Mouse (Mus musculus) heart, embryonic 16.5 days (tissue): Measurements from ENCODE around the gene Aqp1. TPM values are rescaled to one million over a fixed set of nuclear protein-coding genes. Genes with fewer than 3 reads are reported as not detected.

Experiments used
- ATAC-seq: fragments of 200-750 bp; cut with Nextera tagmentation; replicated peaks from 2 replicates; pipeline ENCODE4 v1.8.0; 2017; ENCODE audit warnings: moderate number of reproducible peaks; ENCODE audit not compliant: insufficient read depth, low FRiP score; ENCODE audit errors: extremely low read depth
- H3K27ac ChIP-seq: fragments of 300-500 bp; sonication (generic); 2 replicates; pipeline ENCODE4 v1.5.1; 2014; ENCODE audit warnings: mild to moderate bottlenecking, low read length, control low read depth, moderate library complexity
- H3K27me3 ChIP-seq: fragments of 300-500 bp; sonication (generic); 2 replicates; pipeline ENCODE4 v1.6.1; 2014; ENCODE audit warnings: low read length, mixed read lengths; ENCODE audit not compliant: control insufficient read depth, insufficient read depth
- H3K36me3 ChIP-seq: fragments of 300-500 bp; sonication (generic); 2 replicates; pipeline ENCODE4 v1.6.1; 2014; ENCODE audit not compliant: control insufficient read depth, insufficient read depth
- H3K4me1 ChIP-seq: fragments of 300-500 bp; sonication (generic); 2 replicates; pipeline ENCODE4 v1.6.1; 2014; ENCODE audit warnings: low read length, mixed read lengths; ENCODE audit not compliant: control insufficient read depth, insufficient read depth
- H3K4me2 ChIP-seq: fragments of 300-500 bp; sonication (generic); 2 replicates; pipeline ENCODE4 v1.6.1; 2014; ENCODE audit warnings: low read depth, mild to moderate bottlenecking, control low read depth, low read length
- H3K4me3 ChIP-seq: fragments of 300-500 bp; sonication (generic); 2 replicates; pipeline ENCODE4 v1.5.1; 2014; ENCODE audit warnings: mild to moderate bottlenecking, control low read depth, low read length
- H3K9ac ChIP-seq: fragments of 300-500 bp; sonication (generic); 2 replicates; pipeline ENCODE4 v1.6.1; 2014; ENCODE audit warnings: low read length, control low read depth
- H3K9me3 ChIP-seq: fragments of 300-500 bp; sonication (generic); replicated peaks from 2 replicates; pipeline ENCODE4 v1.6.1; 2016; ENCODE audit warnings: low read length; ENCODE audit not compliant: control insufficient read depth
- WGBS: fragments of 180-500 bp; shearing (Covaris S2); extraction: QIAGEN DNeasy Blood & Tissue Kit; methylation state at CpG from one replicate; pipeline ENCODE4 v1.1.7; 2014; 5-methylcytosine and 5-hydroxymethylcytosine counted together
- polyA plus RNA-seq: library from polyadenylated mRNA; unstranded; fragments of >200 nt; fragmentation: Nextera tagmentation; extraction: Ambion mirVana; gene quantifications from 2 replicates; pipeline ENCODE4 v1.2.1, GENCODE M21; 2015

The Aqp1 gene
- 59.2 and 62.7 TPM in 2 replicates for polyA plus RNA-seq

DNA sequence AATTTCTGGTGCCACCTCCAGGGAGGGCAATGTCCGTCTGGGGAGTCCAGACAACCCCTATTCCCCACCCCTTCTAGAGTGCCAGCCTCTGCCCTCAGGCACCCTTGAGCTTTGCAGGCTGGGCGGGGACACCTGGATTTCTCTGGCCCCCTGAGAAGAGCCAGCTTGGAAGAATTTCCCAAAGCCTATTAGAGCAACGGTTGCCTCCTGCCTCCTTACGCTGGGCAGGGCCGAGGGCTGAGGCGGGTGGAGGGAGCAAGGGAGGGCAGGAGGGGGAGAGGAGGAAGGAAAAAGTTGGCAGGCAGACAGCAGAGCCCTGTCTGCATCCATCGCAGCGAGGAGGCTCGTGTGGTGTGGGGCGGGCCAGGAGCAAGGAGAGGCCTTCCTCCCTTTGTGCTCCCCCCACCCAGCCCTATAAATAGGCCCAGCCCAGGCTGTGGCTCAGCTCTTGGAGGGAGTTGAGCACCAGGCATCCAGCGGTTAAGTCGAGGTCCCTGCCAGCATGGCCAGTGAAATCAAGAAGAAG, at the start of gene Aqp1:
Aqp1 (plus strand) TSS at position 444 of the 526 bp plus-strand sequence.
- Histone ChIP-seq H3K27ac (peak within 1 kb of the TSS; percentile 26), H3K9ac (peak within 1 kb of the TSS; percentile 55), H3K4me2 (peak within 1 kb of the TSS; percentile 47), H3K4me3 (peak within 1 kb of the TSS; percentile 37), H3K9me3 (no peaks in the 10 kb centered on the region), H3K4me1 (peaks cover 28% of the 10 kb centered on the region), H3K27me3 (no peaks in the 10 kb centered on the region), H3K36me3 (no peaks in the 10 kb centered on the region)
- peak; percentile 93 for ATAC-seq
- 8% methylated on average over 12 of the region's 12 CpGs for WGBS

GRCm38 (mm10) chr6:55288007-55288602, 48.1 kb upstream of the Aqp1 start:
- H3K9me3 ChIP-seq = no peaks in the 10 kb centered on the region; the same call in 1 of the 2 replicates
- no peak overlapping the region for H3K4me3 ChIP-seq
- no peaks in the 10 kb centered on the region for H3K36me3 ChIP-seq
- H3K9ac ChIP-seq = no peak overlapping the region
- H3K4me2 ChIP-seq = no peak overlapping the region
- ATAC-seq = no peak
- H3K4me1 ChIP-seq = no peaks in the 10 kb centered on the region
- H3K27ac ChIP-seq = no peak overlapping the region
- no peaks in the 10 kb centered on the region for H3K27me3 ChIP-seq
- 80% methylated on average over 5 of the region's 5 CpGs for WGBS

- no peak overlapping the region for H3K4me2 ChIP-seq
- H3K4me3 ChIP-seq = no peak overlapping the region
- no peak overlapping the region for H3K9ac ChIP-seq
- no peaks in the 10 kb centered on the region for H3K4me1 ChIP-seq
- WGBS = 55% methylated on average over 19 of the region's 19 CpGs
- H3K27ac ChIP-seq = peak overlapping the region; percentile 25; the same call in 1 of the 2 replicates
- H3K9me3 ChIP-seq = no peaks in the 10 kb centered on the region
- peak; percentile 81 for ATAC-seq
- H3K36me3 ChIP-seq = 0 out of 2 replicates have a peak, but pooled peaks cover 2% of the 10 kb centered on the region
- H3K27me3 ChIP-seq = no peaks in the 10 kb centered on the region
Observed at GRCm38 (mm10) chr6:55294549-55295131, 41.6 kb upstream of the Aqp1 start.

DNA sequence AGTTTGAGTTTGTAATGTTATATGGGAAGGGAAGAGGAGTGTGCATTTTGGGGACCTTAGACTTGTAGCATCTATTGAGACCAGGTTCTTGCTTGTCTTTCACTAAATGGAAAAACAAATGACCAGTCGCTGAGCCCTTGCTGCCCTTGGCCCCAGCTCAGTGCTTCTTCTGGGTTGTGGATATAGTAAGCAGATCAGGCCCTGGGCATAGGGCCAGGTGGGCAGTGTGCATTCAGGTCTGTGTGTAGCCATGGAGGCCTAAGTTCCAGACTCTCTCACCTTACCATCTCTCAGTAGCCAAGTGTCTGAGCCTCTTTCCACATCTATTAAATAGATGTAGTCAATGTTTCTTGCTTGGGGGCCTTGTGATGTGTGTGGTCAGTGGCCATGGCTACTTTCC, 40.9 kb upstream of the Aqp1 start:
- H3K4me2 ChIP-seq = no peak overlapping the region
- ATAC-seq = no peak
- H3K36me3 ChIP-seq = 0 out of 2 replicates have a peak, but pooled peaks cover 2% of the 10 kb centered on the region
- H3K27me3 ChIP-seq = no peaks in the 10 kb centered on the region
- no peak overlapping the region for H3K27ac ChIP-seq
- H3K9ac ChIP-seq = no peak overlapping the region
- H3K4me3 ChIP-seq = no peak overlapping the region
- 59% methylated on average over 1 of the region's 1 CpGs for WGBS
- no peaks in the 10 kb centered on the region for H3K4me1 ChIP-seq
- no peaks in the 10 kb centered on the region for H3K9me3 ChIP-seq

GRCm38 (mm10) chr6:55299482-55299881, 36.8 kb upstream of the Aqp1 start:
- Histone ChIP-seq H3K36me3 (peaks cover 5% of the 10 kb centered on the region; the same call in 1 of the 2 replicates), H3K27ac (no peak overlapping the region), H3K27me3 (no peaks in the 10 kb centered on the region), H3K9me3 (no peaks in the 10 kb centered on the region), H3K4me3 (no peak overlapping the region), H3K9ac (no peak overlapping the region), H3K4me1 (no peaks in the 10 kb centered on the region), H3K4me2 (no peak overlapping the region)
- WGBS = 77% methylated on average over 8 of the region's 8 CpGs
- ATAC-seq = no peak

DNA sequence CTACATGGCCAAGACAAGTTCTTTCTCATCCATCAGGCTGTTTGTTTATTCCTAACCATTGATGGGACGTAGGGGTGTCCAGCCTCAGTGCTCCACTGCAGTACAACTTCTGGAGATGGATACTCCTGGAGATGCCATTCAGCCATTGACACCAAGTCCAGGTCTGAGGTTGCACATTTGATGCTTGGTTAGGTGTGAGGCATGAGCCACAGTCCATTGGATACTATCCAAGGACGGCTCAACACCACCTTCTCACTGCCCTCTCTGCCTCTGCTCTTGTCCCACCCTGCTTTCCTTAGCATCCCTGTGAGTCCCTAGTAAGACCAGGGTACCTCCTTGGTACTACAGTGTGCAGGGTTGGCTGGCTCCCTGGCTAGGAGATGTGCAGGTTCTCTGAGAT, 36.3 kb upstream of the Aqp1 start:
- ATAC-seq = no peak
- Histone ChIP-seq H3K27ac (no peak overlapping the region), H3K36me3 (peaks cover 5% of the 10 kb centered on the region; the same call in 1 of the 2 replicates), H3K4me2 (no peak overlapping the region), H3K9me3 (no peaks in the 10 kb centered on the region), H3K4me1 (no peaks in the 10 kb centered on the region), H3K27me3 (no peaks in the 10 kb centered on the region), H3K9ac (no peak overlapping the region), H3K4me3 (no peak overlapping the region)
- WGBS = 83% methylated on average over 2 of the region's 2 CpGs

- Histone ChIP-seq H3K36me3 (peaks cover 5% of the 10 kb centered on the region; the same call in 1 of the 2 replicates), H3K4me1 (no peaks in the 10 kb centered on the region), H3K27me3 (no peaks in the 10 kb centered on the region), H3K27ac (no peak overlapping the region), H3K9ac (no peak overlapping the region), H3K4me2 (no peak overlapping the region), H3K9me3 (no peaks in the 10 kb centered on the region), H3K4me3 (no peak overlapping the region)
- 76% methylated on average over 11 of the region's 11 CpGs for WGBS
- ATAC-seq = no peak
Observed at GRCm38 (mm10) chr6:55300704-55301103, 35.5 kb upstream of the Aqp1 start.

DNA sequence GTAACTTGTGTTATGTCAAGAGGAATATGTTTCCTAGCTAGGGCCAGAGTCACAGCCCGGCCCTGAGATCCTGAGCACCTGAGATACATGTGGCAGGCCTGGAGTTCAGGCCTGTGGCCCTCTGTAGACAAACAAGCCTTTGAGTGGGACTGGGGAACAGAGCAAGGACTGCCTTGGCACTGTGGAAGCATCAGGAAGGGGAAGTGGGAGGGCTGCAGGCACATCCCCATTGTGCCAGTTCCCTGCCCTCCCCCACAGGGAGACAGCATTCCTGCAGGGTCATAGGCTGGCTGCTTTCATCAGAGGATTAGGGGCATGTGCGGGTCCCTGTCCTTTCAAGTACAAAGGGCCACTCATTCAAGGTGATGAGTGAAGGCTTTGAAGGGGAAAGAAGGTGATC, 26.1 kb upstream of the Aqp1 start:
- Histone ChIP-seq H3K27me3 (no peaks in the 10 kb centered on the region), H3K9ac (no peak overlapping the region), H3K9me3 (no peaks in the 10 kb centered on the region), H3K4me3 (no peak overlapping the region), H3K4me1 (peaks cover 5% of the 10 kb centered on the region; the same call in 1 of the 2 replicates), H3K27ac (no peak overlapping the region), H3K36me3 (no peaks in the 10 kb centered on the region), H3K4me2 (no peak overlapping the region)
- WGBS = 24% methylated on average over 2 of the region's 2 CpGs
- ATAC-seq = no peak

DNA sequence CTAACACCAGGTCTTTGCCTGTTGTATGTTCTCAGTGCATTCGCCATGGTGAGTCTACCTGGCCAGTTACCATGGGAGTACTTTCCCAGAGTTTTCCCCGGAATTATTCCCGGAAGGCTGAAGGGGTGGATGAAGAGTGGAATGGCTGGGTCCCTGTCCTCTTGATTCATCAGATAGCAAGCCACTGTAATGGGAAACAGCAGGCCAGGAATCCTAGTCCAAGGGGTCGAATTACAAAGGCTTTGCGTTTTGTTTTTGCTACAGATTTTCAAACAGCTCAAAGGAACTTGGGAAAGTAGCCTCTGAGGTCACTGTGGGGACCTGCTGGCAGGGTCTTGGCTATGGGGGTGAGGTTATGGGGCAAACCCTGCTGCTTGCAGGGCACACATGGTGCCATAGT, 24.3 kb upstream of the Aqp1 start:
- no peak for ATAC-seq
- Histone ChIP-seq H3K4me1 (peaks cover 5% of the 10 kb centered on the region; the same call in 1 of the 2 replicates), H3K9ac (no peak overlapping the region), H3K36me3 (no peaks in the 10 kb centered on the region), H3K4me3 (no peak overlapping the region), H3K4me2 (no peak overlapping the region), H3K27me3 (no peaks in the 10 kb centered on the region), H3K9me3 (no peaks in the 10 kb centered on the region), H3K27ac (no peak overlapping the region)
- WGBS = 53% methylated on average over 5 of the region's 5 CpGs
